Mouse (Mus musculus) right cerebral cortex, postnatal 36 days (tissue): ENCODE results near the gene Krcc1.
"Not testable (repeated sequence)": the region's sequence is repeated elsewhere in the genome, so short reads cannot be mapped to it uniquely, and the experiment has no call there.

Experiments
- DNase-seq, 2 experiments: peaks; one replicate each; pipeline ENCODE4 v3.0.0; 2022; ENCODE audit warnings: low spot score in 2 of 2, mixed read lengths in 1 of 2

Gene Krcc1

GRCm38 (mm10) chr6:71331491-71331890 is 60.0 kb downstream of the Krcc1 start:
- DNase-seq = not testable (repeated sequence)

GRCm38 (mm10) chr6:71332236-71332965 is 60.9 kb downstream of the Krcc1 start:
- no peak for DNase-seq

- no peak for DNase-seq
Measured at GRCm38 (mm10) chr6:71333031-71333430, 61.6 kb downstream of the Krcc1 start.

GRCm38 (mm10) chr6:71333578-71334273 is 62.2 kb downstream of the Krcc1 start:
- no peak for DNase-seq
